Mouse (Mus musculus) heart, adult 11 months (tissue): ENCODE results near the gene Mrpl51.
A peak's percentile ranks its signal among the peaks of the same experiment; 100 is the strongest.

Experiments
- DNase-seq: peaks from one replicate; pipeline ENCODE4 v3.0.0; 2022

Mrpl51 gene

GRCm38 (mm10) chr6:125193390-125193789 lies 1.8 kb downstream of the Mrpl51 start:
- no peak for DNase-seq

GRCm38 (mm10) chr6:125195541-125196075 lies 4.0 kb downstream of the Mrpl51 start:
- peak; percentile 81 for DNase-seq

GRCm38 (mm10) chr6:125196301-125196700 lies 4.7 kb downstream of the Mrpl51 start:
- peak; percentile 89 for DNase-seq

GRCm38 (mm10) chr6:125197166-125197565 lies 5.6 kb downstream of the Mrpl51 start:
- DNase-seq, result peak; percentile 33

- DNase-seq, result no peak
These were observed 18.8 kb downstream of the Mrpl51 start for GRCm38 (mm10) chr6:125210436-125210835.

GRCm38 (mm10) chr6:125212621-125213020 lies 21.0 kb downstream of the Mrpl51 start:
- DNase-seq, result no peak

GRCm38 (mm10) chr6:125213129-125213528 lies 21.5 kb downstream of the Mrpl51 start:
- DNase-seq, result peak; percentile 66

GRCm38 (mm10) chr6:125213715-125214114 lies 22.1 kb downstream of the Mrpl51 start:
- peak; percentile 83 for DNase-seq

GRCm38 (mm10) chr6:125215148-125215954 lies 23.8 kb downstream of the Mrpl51 start, which contains the start of gene Vamp1:
Gene Vamp1 (plus strand): TSS chr6:125215551.
- peak; percentile 100 for DNase-seq

- DNase-seq, result no peak
These were observed 25.3 kb downstream of the Mrpl51 start for GRCm38 (mm10) chr6:125216898-125217297.

- DNase-seq, result no peak
These were observed 26.3 kb downstream of the Mrpl51 start for GRCm38 (mm10) chr6:125217899-125218298.

GRCm38 (mm10) chr6:125218963-125219362 lies 27.4 kb downstream of the Mrpl51 start:
- no peak for DNase-seq

GRCm38 (mm10) chr6:125221115-125221745 lies 29.6 kb downstream of the Mrpl51 start:
- DNase-seq, result peak; percentile 83

GRCm38 (mm10) chr6:125222146-125222545 lies 30.5 kb downstream of the Mrpl51 start:
- peak; percentile 91 for DNase-seq

GRCm38 (mm10) chr6:125222577-125222976 lies 31.0 kb downstream of the Mrpl51 start:
- peak; percentile 73 for DNase-seq

GRCm38 (mm10) chr6:125225518-125226115 lies 34.0 kb downstream of the Mrpl51 start:
- DNase-seq, result peak; percentile 78

- DNase-seq, result no peak
These were observed 39.0 kb downstream of the Mrpl51 start for GRCm38 (mm10) chr6:125230571-125230970.

GRCm38 (mm10) chr6:125231117-125232044 lies 39.8 kb downstream of the Mrpl51 start, which contains the start of gene Tapbpl:
Gene Tapbpl (minus strand): TSS chr6:125231860.
- DNase-seq, result peak; percentile 98

- no peak for DNase-seq
These were observed 40.4 kb downstream of the Mrpl51 start for GRCm38 (mm10) chr6:125232045-125232437.

- DNase-seq, result no peak
These were observed 40.9 kb downstream of the Mrpl51 start for GRCm38 (mm10) chr6:125232516-125232915.

GRCm38 (mm10) chr6:125233816-125234519 lies 42.4 kb downstream of the Mrpl51 start:
- DNase-seq, result peak; percentile 94

- DNase-seq, result no peak
These were observed 42.9 kb downstream of the Mrpl51 start for GRCm38 (mm10) chr6:125234520-125234828.
